24 mouse cellular contexts compared by ENCODE assay signal in the genomic region with DNA sequence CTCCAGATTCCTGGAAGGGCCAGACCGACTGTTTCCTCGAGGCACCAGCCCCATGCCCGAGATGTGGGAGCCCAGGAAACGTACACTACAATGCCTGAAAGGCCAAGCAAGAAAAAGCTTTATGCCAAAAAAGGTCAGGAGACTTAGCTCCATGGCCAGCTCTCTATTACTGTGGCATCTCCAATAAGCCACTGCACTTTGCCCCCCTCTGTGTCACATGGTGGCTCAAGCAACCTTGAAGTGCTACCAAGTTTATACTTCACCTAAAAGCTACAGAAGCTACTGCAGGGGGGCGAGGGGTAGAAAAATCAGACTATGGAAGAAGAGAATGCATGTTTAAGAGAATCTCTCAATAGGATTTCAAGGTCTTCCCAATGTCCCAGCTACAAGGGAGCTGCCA. TPM values are rescaled to one million over a fixed set of nuclear protein-coding genes. Genes with fewer than 3 reads are reported as not detected.
DNase-seq lines count a peak whose midpoint lies in the region; ATAC-seq and TF ChIP-seq lines count a peak whose summit lies in the region.
"Had no signal": no experiment of that assay in that cellular context is flagged by ENCODE, and none has a peak within 500 bp of the region (broad histone marks: within the 10 kb centered on the region; RNA-seq: fewer than 3 reads in every experiment).

No protein-coding gene starts in this region.

- H3K9me3 ChIP-seq in kidney, embryonic 16.5 days (ENCODE audit: low read length), result no peaks in the 10 kb centered on the region
- H3K9me3 ChIP-seq: embryonic facial prominence, embryonic 15.5 days; heart, embryonic 15.5 days; hindbrain, embryonic 13.5 days; limb, embryonic 12.5 days; liver, embryonic 15.5 days; lung, embryonic 15.5 days; megakaryocyte, embryonic 14.5 days had no signal

- no peak for ATAC-seq in kidney, embryonic 16.5 days (ENCODE audit: low FRiP score, low TSS enrichment)
- ATAC-seq: forebrain, embryonic 16.5 days had no signal

- H3K27ac ChIP-seq in kidney, adult 2 months (ENCODE audit: insufficient read depth, low read depth, low read length), result peak overlapping the region; percentile 81; the same call in 1 of the 2 replicates
- no peak overlapping the region for H3K27ac ChIP-seq in kidney, embryonic 16.5 days (ENCODE audit: low read length)
- H3K27ac ChIP-seq: embryonic facial prominence, embryonic 15.5 days; heart, adult 2 months; heart, embryonic 15.5 days; hindbrain, embryonic 13.5 days; layer of hippocampus, adult 2 months; limb, embryonic 12.5 days; liver, embryonic 15.5 days; lung, embryonic 15.5 days had no signal

- peaks cover 12% of the 10 kb centered on the region for H3K4me1 ChIP-seq in kidney, adult 2 months (ENCODE audit: control insufficient read depth, insufficient read depth, low read length)
- H3K4me1 ChIP-seq in kidney, embryonic 16.5 days (ENCODE audit: insufficient read depth, low read length), result peaks cover 19% of the 10 kb centered on the region

- H3K4me2 ChIP-seq in kidney, embryonic 16.5 days (replicated peaks; ENCODE audit: low read depth, low read length), result no peak overlapping the region
- H3K4me2 ChIP-seq: heart, embryonic 15.5 days; hindbrain, embryonic 13.5 days; limb, embryonic 12.5 days; liver, embryonic 15.5 days; lung, embryonic 15.5 days had no signal

- H3K9ac ChIP-seq in kidney, embryonic 16.5 days (replicated peaks; ENCODE audit: low read length), result no peak overlapping the region
- H3K9ac ChIP-seq: embryonic facial prominence, embryonic 15.5 days; heart, embryonic 15.5 days; hindbrain, embryonic 13.5 days; limb, embryonic 12.5 days; liver, embryonic 15.5 days; lung, embryonic 15.5 days had no signal

- peak overlapping the region; percentile 23; the same call in 1 of the 2 replicates for H3K4me3 ChIP-seq in kidney, adult 2 months (ENCODE audit: insufficient read depth, low read depth, low read length)
- no peak overlapping the region for H3K4me3 ChIP-seq in kidney, embryonic 16.5 days (ENCODE audit: low read length)
- H3K4me3 ChIP-seq: embryonic facial prominence, embryonic 15.5 days; heart, adult 2 months; heart, embryonic 15.5 days; hindbrain, embryonic 13.5 days; layer of hippocampus, adult 2 months; limb, embryonic 12.5 days; liver, embryonic 15.5 days; lung, embryonic 15.5 days; megakaryocyte, embryonic 14.5 days had no signal

- 61% methylated on average over 5 of the region's 5 CpGs for WGBS in kidney, adult 2 months
- WGBS in kidney, embryonic 16.5 days, result 90% methylated on average over 5 of the region's 5 CpGs

- TF ChIP-seq POLR2A in kidney, adult 2 months (IDR thresholded peaks at IDR 0.05; ENCODE audit: low read depth, low read length), result no peak

- no peaks in the 10 kb centered on the region for H3K36me3 ChIP-seq in kidney, adult 2 months (ENCODE audit: control insufficient read depth, insufficient read depth, low read length)
- peaks cover 45% of the 10 kb centered on the region for H3K36me3 ChIP-seq in kidney, embryonic 16.5 days (ENCODE audit: insufficient read depth, low read length)

- H3K27me3 ChIP-seq in kidney, adult 2 months (replicated peaks; ENCODE audit: control insufficient read depth, insufficient read depth, low read length), result no peaks in the 10 kb centered on the region
- H3K27me3 ChIP-seq in kidney, embryonic 16.5 days (ENCODE audit: insufficient read depth, low read length), result no peaks in the 10 kb centered on the region
- H3K27me3 ChIP-seq: embryonic facial prominence, embryonic 15.5 days; heart, embryonic 15.5 days; hindbrain, embryonic 13.5 days; limb, embryonic 12.5 days; liver, embryonic 15.5 days; lung, embryonic 15.5 days; megakaryocyte, embryonic 14.5 days had no signal

- no peak for TF ChIP-seq CTCF in kidney, adult 2 months (conservative IDR thresholded peaks at IDR 0.05; ENCODE audit: insufficient read depth, insufficient read length, low read depth, low read length)

- DNase-seq in cerebellum, adult 9-10 months, result peak; percentile 10
- DNase-seq in cerebellum, adult 18-20 months, result no peak
- DNase-seq in kidney, adult 2 months, result peak; percentile 84
- peak; percentile 83 for DNase-seq in kidney, adult 9 months
- peak; percentile 55 for DNase-seq in yolk sac, embryonic 10.5 days (ENCODE audit: low spot score)
- DNase-seq in layer of hippocampus, adult 18-20 months (ENCODE audit: low spot score in 2 of 2), result no peak
- DNase-seq: adrenal gland, postnatal 14 days; gastrocnemius, postnatal 36 days; heart, adult 2 months; heart, postnatal 36 days; lung, postnatal 36 days; midbrain, embryonic 14.5 days; right cerebral cortex, postnatal 14 days; spleen, adult 18-20 months had no signal

RNA-seq across cellular contexts. Expression of a gene that starts 2.9 kb away (rescaled TPM):
- polyA plus RNA-seq in kidney, adult 2 months (2012; rRNA removed), result 26.9 and 33.6 TPM in 2 replicates
- polyA plus RNA-seq in kidney, embryonic 16.5 days (2015; fragmentation: Nextera tagmentation; extraction: Ambion mirVana), result 66.9 and 68.7 TPM in 2 replicates
- 100 to 1,000 TPM in 1 of 2 experiments, 10 to 100 TPM in 1; 87.8 to 105 TPM for total RNA-seq in layer of hippocampus, adult 18-20 months (2021)

RNA-seq across cellular contexts. Expression of a gene that starts 15.3 kb away (rescaled TPM):
- 26.8 and 28.5 TPM in 2 replicates for polyA plus RNA-seq in kidney, adult 2 months (2012; rRNA removed)
- 23.2 and 25.8 TPM in 2 replicates for polyA plus RNA-seq in kidney, embryonic 16.5 days (2015; fragmentation: Nextera tagmentation; extraction: Ambion mirVana)
- 100 to 1,000 TPM in 1 of 2 experiments, 10 to 100 TPM in 1; 93.5 to 106 TPM for total RNA-seq in layer of hippocampus, adult 18-20 months (2021)

RNA-seq across cellular contexts. Expression of a gene that starts 15.7 kb away (rescaled TPM):
- 0.33 and 90.1 TPM in 2 replicates for polyA plus RNA-seq in kidney, adult 2 months (2012; rRNA removed)
- 26.7 and 28.8 TPM in 2 replicates for polyA plus RNA-seq in kidney, embryonic 16.5 days (2015; fragmentation: Nextera tagmentation; extraction: Ambion mirVana)
- 1 to 10 TPM; 1.7 to 2.2 TPM for total RNA-seq in layer of hippocampus, adult 18-20 months (2021)

RNA-seq across cellular contexts. Expression of a gene that starts 39.9 kb away (rescaled TPM):
- 7.9 and 9.6 TPM in 2 replicates for polyA plus RNA-seq in kidney, adult 2 months (2012; rRNA removed)
- 45.2 and 46.0 TPM in 2 replicates for polyA plus RNA-seq in kidney, embryonic 16.5 days (2015; fragmentation: Nextera tagmentation; extraction: Ambion mirVana)
- 10 to 100 TPM; 22.4 TPM for total RNA-seq in layer of hippocampus, adult 18-20 months (2021)

RNA-seq across cellular contexts. Expression of a gene that starts 39.9 kb away (rescaled TPM):
- 24.1 and 38.4 TPM in 2 replicates for polyA plus RNA-seq in kidney, adult 2 months (2012; rRNA removed)
- polyA plus RNA-seq in kidney, embryonic 16.5 days (2015; fragmentation: Nextera tagmentation; extraction: Ambion mirVana), result 18.6 and 26.6 TPM in 2 replicates
- 1 to 10 TPM; 5.9 to 7.9 TPM for total RNA-seq in layer of hippocampus, adult 18-20 months (2021)

Comparison
In these comparisons a context has a peak if more than half of its experiments do, and no peak if none do; other contexts are left out.
1. DNase-seq: peak in cerebellum, adult 9-10 months (single experiment), kidney, adult 2 months (single experiment), kidney, adult 9 months (single experiment) and yolk sac, embryonic 10.5 days (single experiment); none in cerebellum, adult 18-20 months (0 of 2) and layer of hippocampus, adult 18-20 months (0 of 2).